Mouse (Mus musculus) frontal cortex, postnatal 10 days (tissue): Measurements from ENCODE around the gene Tent4b.

Experiments used
- DNase-seq, 2 experiments: peaks; one replicate each; pipeline ENCODE4 v3.0.0; 2022; ENCODE audit warnings: low spot score in 2 of 2, mixed read lengths in 1 of 2

Tent4b gene

GRCm38 (mm10) chr8:88301589-88302437, 102.8 kb downstream of the Tent4b start:
- DNase-seq, result no peak

DNA sequence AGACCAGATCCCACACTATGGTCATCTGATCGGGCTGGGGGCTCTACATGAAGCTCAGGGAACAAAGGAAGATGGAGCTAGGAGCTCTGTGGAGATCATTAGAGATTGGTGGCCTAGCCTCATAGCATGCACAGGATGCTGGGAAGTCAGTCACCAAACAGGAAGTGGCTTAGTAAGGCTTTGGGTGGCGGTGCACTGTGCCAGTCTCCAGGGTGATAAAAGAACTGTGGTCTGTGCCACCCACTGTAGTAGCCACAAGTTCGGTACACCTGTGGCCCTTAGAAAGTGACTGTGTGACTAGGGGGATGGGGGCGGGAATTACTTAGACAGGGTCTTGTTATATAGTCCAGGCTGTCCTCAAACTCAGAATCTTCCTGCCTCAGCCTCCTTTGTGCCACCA, 106.8 kb downstream of the Tent4b start:
- DNase-seq, result no peak

- DNase-seq, result no peak
These were observed 107.5 kb downstream of the Tent4b start for GRCm38 (mm10) chr8:88306511-88306910.

GRCm38 (mm10) chr8:88307736-88308135, 108.7 kb downstream of the Tent4b start:
- DNase-seq, result no peak
